Mouse (Mus musculus) left cerebral cortex, adult 11 months (tissue): Measurements from ENCODE around the gene Bckdhb.

Source experiments
- DNase-seq: peaks from one replicate; pipeline ENCODE4 v3.0.0; 2022; ENCODE audit warnings: low spot score

Gene Bckdhb

GRCm38 (mm10) chr9:84108534-84108933 lies 183.6 kb downstream of the Bckdhb start:
- DNase-seq = no peak

- no peak for DNase-seq
Observed at GRCm38 (mm10) chr9:84109777-84110478, 185.0 kb downstream of the Bckdhb start.

GRCm38 (mm10) chr9:84110616-84111015 lies 185.7 kb downstream of the Bckdhb start:
- DNase-seq = no peak

GRCm38 (mm10) chr9:84112319-84112718 lies 187.4 kb downstream of the Bckdhb start:
- DNase-seq = no peak

GRCm38 (mm10) chr9:84112842-84113568 lies 188.1 kb downstream of the Bckdhb start:
- no peak for DNase-seq

GRCm38 (mm10) chr9:84114254-84114653 lies 189.3 kb downstream of the Bckdhb start:
- DNase-seq = no peak

GRCm38 (mm10) chr9:84117337-84117736 lies 192.4 kb downstream of the Bckdhb start:
- no peak for DNase-seq

- no peak for DNase-seq
Observed at GRCm38 (mm10) chr9:84124996-84125395, 200.1 kb downstream of the Bckdhb start.

GRCm38 (mm10) chr9:84130338-84130737 lies 205.4 kb downstream of the Bckdhb start:
- no peak for DNase-seq

- no peak for DNase-seq
Observed at GRCm38 (mm10) chr9:84135062-84135461, 210.1 kb downstream of the Bckdhb start.

- no peak for DNase-seq
Observed at GRCm38 (mm10) chr9:84137192-84137591, 212.2 kb downstream of the Bckdhb start.

GRCm38 (mm10) chr9:84148124-84148523 lies 223.2 kb downstream of the Bckdhb start:
- no peak for DNase-seq
